Mouse (Mus musculus) lung, adult 18-20 months (tissue): ENCODE data around the gene Pld4.
A peak's percentile ranks its signal among the peaks of the same experiment; 100 is the strongest.

Source experiments
- DNase-seq, 2 experiments: peaks; one replicate each; pipeline ENCODE4 v3.0.0; 2022; ENCODE audit warnings: mixed read lengths in 2 of 2

The Pld4 gene

GRCm38 (mm10) chr12:112767036-112767890 lies 6.8 kb downstream of the Pld4 start:
- peak in 1 of 2 experiments; percentile 2 for DNase-seq

GRCm38 (mm10) chr12:112768166-112768565 lies 7.7 kb downstream of the Pld4 start:
- peak in 1 of 2 experiments; percentile 3 for DNase-seq

GRCm38 (mm10) chr12:112769031-112769430 lies 8.6 kb downstream of the Pld4 start:
- peak in 1 of 2 experiments; percentile 2 for DNase-seq

GRCm38 (mm10) chr12:112769751-112770150 lies 9.3 kb downstream of the Pld4 start:
- DNase-seq: peak in 1 of 2 experiments; percentile 2

GRCm38 (mm10) chr12:112770396-112770795 lies 9.9 kb downstream of the Pld4 start:
- DNase-seq: no peak

- peak in 1 of 2 experiments; percentile 2 for DNase-seq
Observed at GRCm38 (mm10) chr12:112772306-112772705, 11.9 kb downstream of the Pld4 start.

- peak in 1 of 2 experiments; percentile 1 for DNase-seq
Observed at GRCm38 (mm10) chr12:112773366-112773765, 12.9 kb downstream of the Pld4 start.

- no peak for DNase-seq
Observed at GRCm38 (mm10) chr12:112774026-112774425, 13.6 kb downstream of the Pld4 start.

GRCm38 (mm10) chr12:112774481-112774880 lies 14.0 kb downstream of the Pld4 start:
- DNase-seq: peak in 1 of 2 experiments; percentile 1

GRCm38 (mm10) chr12:112791026-112791425 lies 30.6 kb downstream of the Pld4 start:
- no peak for DNase-seq

- DNase-seq: peak; percentile 75 to 77
Observed at GRCm38 (mm10) chr12:112793601-112794355, 33.3 kb downstream of the Pld4 start.

GRCm38 (mm10) chr12:112794356-112794816 lies 33.9 kb downstream of the Pld4 start:
- DNase-seq: no peak

GRCm38 (mm10) chr12:112794998-112795397 lies 34.5 kb downstream of the Pld4 start:
- no peak for DNase-seq

GRCm38 (mm10) chr12:112795466-112796104 lies 35.1 kb downstream of the Pld4 start:
- DNase-seq: peak; percentile 67 to 69

- peak; percentile 47 to 65 for DNase-seq
Observed at GRCm38 (mm10) chr12:112796551-112797510, 36.4 kb downstream of the Pld4 start.

- DNase-seq: peak; percentile 53 to 65
Observed at GRCm38 (mm10) chr12:112797672-112798331, 37.3 kb downstream of the Pld4 start.

- DNase-seq: no peak
Observed at GRCm38 (mm10) chr12:112798332-112798681, 37.9 kb downstream of the Pld4 start.

- no peak for DNase-seq
Observed at GRCm38 (mm10) chr12:112798716-112799115, 38.3 kb downstream of the Pld4 start.

GRCm38 (mm10) chr12:112799237-112799970 lies 38.9 kb downstream of the Pld4 start:
- DNase-seq: no peak

GRCm38 (mm10) chr12:112800476-112800875 lies 40.0 kb downstream of the Pld4 start:
- peak; percentile 64 to 74 for DNase-seq
